Mouse (Mus musculus) spleen, adult 2 months (tissue): ENCODE results near the gene P4ha2.

Experiments
- CTCF ChIP-seq: fragments of 200-500 bp; IDR thresholded peaks from 2 replicates; pipeline ENCODE4 v1.5.1; 2011; ENCODE audit warnings: mild to moderate bottlenecking, inconsistent platforms; ENCODE audit not compliant: insufficient read depth, insufficient read length, insufficient replicate concordance; ENCODE audit errors: extremely low read depth
- POLR2A ChIP-seq: fragments of 200-500 bp; IDR thresholded peaks from 2 replicates; pipeline ENCODE4 v1.6.1; 2011; ENCODE audit warnings: low read depth, low read length, inconsistent platforms

GRCm38 (mm10) chr11:54090091-54090879 lies 9.6 kb upstream of the P4ha2 start:
- no peak for TF ChIP-seq CTCF
- no peak for TF ChIP-seq POLR2A
